Mouse (Mus musculus): ENCODE data around the gene Fstl4.

Gene Fstl4

DNA sequence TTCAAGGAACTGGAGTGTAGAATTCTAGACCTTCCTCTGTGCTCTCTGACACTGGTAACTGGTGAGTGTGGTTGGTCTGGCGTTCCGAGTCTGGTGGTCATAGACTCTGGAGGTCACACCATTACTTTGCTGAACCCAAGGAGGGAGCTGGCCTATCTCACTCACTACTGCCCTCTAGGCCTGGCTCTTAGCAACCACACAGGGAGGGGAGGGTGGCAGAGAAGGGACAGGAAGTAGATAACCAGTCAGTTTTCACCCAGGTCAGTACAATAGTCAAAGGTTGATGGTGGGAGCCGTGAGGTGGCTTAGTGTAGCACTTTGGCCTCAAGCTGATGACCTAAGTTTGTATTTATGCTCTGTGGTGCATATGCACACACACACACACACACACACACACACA, 255.1 kb downstream of the Fstl4 start:
- in situ Hi-C loops (cut with MboI, MseI) = no loop called here

DNA sequence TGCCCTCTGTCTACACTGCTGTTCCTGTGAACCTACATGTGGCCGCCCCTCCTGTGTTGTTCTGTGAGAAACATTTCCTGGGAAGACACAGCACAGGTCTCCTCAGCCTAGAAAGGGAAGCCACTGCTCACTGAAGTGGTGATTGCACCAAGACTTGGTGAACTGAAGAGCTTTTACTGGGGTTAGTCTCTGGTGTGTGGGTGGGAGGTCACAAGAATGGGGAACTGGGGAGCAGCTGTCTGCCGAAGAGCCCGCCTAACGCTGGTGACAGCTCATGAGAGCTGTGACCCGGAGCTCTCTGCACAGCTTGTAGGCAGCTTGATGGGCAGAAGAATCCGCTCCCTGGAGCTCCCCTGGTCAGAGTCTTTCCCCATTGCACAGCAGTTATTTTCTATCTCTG, 260.0 kb downstream of the Fstl4 start:
- in situ Hi-C loops (cut with MboI, MseI) = no loop called here

- in situ Hi-C loops (cut with MboI, MseI) = no loop called here
Measured at GRCm38 (mm10) chr11:53025686-53026085, 261.3 kb downstream of the Fstl4 start.

DNA sequence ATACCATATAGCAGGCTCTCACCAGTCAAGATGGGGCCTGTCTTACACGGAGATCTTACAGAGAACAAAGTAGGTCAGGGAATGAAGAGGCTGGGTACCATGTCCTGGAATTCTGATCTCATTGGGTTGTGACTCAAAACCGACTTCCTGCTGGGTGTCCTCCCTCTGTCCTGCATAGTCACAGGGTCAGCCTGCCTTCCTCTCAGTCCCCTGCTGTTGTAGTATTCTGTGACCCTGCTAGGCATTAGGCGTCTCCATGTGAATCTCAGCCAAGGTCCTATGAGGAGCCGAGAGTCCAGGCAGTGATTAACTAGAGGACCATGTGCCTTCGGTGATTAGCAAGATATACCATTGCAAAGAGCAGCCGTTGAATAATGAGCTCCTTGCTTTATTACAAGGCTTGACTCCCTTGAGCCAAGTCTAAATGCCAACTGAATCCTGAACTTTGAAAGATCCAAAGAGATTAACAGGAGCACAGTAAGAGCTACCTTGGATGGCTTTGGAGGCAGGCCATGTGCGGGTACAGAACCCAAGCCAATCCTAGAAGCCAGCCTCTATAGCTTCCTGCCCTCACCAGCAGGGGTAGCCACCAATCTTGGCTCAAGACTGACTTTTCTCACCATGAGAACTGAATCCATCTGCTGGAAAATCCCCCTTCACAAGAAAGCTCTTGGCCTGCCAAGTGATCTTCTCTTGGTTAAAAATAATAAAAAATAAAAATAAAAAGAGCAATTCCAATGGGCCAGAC, 264.2 kb downstream of the Fstl4 start:
- in situ Hi-C loops (cut with MboI, MseI) = no loop called here

DNA sequence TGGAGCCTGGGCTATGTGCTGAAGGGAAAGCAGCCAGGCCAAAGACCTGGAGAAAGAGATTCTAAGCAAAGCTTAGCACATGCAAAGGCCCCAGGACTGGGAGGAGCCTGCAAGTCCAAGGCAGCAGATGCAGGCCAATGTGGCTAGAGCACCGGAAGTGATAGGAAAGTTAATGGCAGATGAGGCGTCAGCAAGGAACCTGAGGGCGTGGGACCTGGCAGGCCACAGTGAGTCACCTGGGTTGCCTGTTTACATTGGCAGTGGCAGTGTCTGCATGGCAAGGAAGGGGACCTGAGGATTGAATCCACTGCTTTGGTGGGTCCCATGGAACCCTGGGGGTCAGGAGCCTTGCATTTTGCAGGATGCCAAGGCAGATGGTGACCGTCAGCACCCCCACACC, 267.3 kb downstream of the Fstl4 start:
- in situ Hi-C loops (cut with MboI, MseI) = no loop called here

DNA sequence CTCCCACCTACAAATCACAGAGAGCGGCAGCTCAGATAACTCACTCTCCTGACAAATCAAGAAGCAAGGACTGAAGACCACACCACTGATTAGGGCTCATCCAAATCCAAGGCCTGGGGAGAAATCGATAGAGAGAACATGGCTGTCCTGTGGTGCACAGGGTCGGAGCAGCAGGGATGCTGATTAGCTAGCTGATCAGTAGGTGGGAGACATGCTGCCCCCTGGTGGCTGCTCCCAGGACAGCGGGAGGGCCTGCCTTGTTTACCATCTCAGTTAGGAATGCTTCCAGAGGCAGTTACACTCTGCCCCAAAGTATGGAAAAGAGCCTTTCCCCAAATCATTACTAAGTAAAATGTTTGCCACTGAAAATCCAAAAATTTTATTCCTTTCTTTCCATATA, 267.9 kb downstream of the Fstl4 start:
- in situ Hi-C loops (cut with MboI, MseI) = no loop called here

- in situ Hi-C loops (cut with MboI, MseI) = no loop called here
Measured at GRCm38 (mm10) chr11:53035414-53035813, 271.0 kb downstream of the Fstl4 start.

DNA sequence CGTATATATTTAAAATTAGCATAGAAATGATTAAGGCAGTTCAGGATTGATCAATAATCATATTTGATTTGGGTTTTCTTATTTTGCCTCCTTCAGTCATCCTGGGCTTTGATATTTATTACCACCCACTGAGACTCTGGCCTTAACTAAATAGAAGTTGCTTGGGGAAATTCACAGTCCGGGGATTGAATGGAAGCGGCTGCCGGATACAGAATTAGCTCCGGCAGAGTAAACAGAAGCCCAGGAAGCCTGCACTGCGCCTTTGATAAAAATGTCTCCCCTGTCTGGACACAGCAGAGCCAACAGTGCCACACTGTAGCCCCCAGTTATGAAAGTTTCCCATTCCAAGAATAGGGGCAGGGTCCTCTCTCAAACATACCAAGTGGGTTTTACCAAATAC, 282.4 kb downstream of the Fstl4 start:
- in situ Hi-C loops (cut with MboI, MseI) = no loop called here

DNA sequence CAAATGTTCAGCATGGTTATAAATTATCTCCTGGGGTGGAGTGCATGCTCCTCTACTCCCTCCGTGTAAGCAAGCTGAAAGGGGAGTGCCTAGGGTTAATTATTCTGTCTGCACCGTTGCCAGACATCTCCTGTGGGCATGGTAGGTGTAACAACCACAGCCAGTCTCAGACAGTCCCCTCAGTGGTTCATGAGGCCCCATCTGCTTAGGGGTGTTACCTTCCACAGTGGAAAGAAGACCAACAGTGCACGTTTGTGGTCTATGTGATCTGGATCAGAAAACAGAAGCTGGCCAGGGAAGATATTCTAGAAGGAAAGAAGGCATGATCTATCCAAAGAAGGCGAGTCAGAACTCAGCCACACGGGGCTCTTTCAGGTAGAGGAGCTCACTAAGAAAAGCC, 289.7 kb downstream of the Fstl4 start:
- in situ Hi-C loops (cut with MboI, MseI) = no loop called here

GRCm38 (mm10) chr11:53055896-53056295, 291.5 kb downstream of the Fstl4 start:
- in situ Hi-C loops (cut with MboI, MseI) = no loop called here

GRCm38 (mm10) chr11:53056781-53057180, 292.3 kb downstream of the Fstl4 start:
- in situ Hi-C loops (cut with MboI, MseI) = no loop called here

- in situ Hi-C loops (cut with MboI, MseI) = no loop called here
Measured at GRCm38 (mm10) chr11:53057821-53058553, 293.6 kb downstream of the Fstl4 start.

DNA sequence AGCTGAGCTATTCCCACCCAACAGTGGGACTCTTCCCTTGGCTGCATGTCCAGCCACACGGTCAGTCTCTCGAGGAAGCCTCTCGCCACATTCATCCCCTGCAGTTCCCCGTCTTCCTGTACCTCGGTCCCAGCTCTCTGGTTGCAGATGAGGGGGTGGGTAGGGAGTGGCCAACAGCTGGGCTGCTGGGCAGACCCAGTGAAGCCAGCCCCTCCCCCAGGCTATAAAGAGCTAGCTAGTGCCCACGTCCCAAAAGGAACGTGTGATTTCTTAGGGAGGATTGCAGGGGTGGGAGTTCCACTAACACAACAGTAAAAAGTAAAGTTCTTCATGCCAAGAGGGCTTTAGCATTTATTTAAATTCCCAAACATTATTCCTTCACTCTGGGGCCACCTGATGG, 294.1 kb downstream of the Fstl4 start:
- in situ Hi-C loops (cut with MboI, MseI) = no loop called here

- in situ Hi-C loops (cut with MboI, MseI) = no loop called here
Measured at GRCm38 (mm10) chr11:53067699-53068478, 303.5 kb downstream of the Fstl4 start.

DNA sequence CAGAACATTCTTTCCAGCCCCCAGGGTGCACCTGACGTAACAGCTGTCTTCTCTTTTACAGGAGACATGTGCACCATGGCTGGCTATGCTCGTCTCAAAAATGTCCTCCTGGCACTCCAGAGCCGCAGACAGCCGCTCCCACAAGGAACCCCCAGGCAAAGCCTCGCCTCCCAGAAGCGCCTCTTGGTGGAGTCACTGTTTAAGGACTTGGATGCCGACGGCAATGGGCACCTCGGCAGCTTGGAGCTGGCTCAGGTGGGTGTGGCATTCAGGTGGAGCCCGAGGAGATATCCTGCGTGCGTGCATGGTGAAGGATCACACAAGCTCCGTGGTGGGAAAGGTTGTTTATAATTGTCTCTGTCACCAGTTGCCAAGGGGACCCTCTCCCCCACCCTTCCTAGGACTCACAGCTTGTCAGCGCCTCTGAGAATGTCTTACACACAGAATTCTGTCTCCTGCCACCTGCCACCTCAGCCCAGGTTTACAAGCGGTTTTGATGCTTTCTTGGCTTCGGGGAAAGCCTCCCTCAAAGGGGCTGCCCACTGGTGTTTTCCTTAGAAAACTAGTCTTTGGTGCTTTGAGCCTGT, 304.1 kb downstream of the Fstl4 start:
- in situ Hi-C loops (cut with MboI, MseI) = no loop called here

DNA sequence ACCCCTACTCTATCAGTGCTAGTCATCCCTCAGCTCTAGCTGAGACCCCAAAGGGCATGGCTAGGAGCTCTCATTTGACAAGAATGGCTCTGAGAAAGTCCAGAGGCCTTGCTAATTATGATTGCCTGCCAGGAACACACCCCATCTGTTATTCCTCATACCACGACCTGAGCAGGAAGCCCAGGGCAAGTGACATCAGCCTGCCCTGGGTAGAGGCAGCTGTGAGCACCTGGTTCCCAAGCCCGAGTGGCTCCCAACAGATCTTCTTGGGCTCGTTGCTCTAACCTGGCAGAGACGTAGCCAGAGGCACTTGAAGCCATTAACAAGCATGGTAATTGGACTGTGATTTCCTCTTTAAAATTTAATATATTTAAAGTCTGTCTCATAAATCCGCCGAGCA, 305.3 kb downstream of the Fstl4 start:
- in situ Hi-C loops (cut with MboI, MseI) = no loop called here

- in situ Hi-C loops (cut with MboI, MseI) = no loop called here
Measured at GRCm38 (mm10) chr11:53071602-53072001, 307.2 kb downstream of the Fstl4 start.

DNA sequence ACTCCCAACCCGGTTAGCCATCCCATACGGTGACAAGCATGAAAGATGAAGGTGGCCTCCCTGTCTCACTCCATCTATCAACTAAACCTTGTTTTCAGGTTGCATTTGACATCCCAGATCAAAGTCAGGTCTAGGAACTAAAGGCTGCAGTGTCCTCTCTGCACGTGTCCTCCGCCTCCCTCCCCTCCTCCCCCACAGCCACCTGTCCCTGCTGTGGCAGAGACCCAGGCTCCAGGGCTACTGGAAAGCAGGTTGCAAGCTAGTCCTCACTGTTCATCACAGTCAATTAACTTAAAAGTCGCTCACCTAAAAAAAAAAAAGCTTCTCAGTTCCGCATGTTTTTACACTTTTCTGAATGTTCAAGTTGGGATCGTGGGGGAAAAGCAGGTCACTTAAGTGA, 313.2 kb downstream of the Fstl4 start:
- in situ Hi-C loops (cut with MboI, MseI) = no loop called here

DNA sequence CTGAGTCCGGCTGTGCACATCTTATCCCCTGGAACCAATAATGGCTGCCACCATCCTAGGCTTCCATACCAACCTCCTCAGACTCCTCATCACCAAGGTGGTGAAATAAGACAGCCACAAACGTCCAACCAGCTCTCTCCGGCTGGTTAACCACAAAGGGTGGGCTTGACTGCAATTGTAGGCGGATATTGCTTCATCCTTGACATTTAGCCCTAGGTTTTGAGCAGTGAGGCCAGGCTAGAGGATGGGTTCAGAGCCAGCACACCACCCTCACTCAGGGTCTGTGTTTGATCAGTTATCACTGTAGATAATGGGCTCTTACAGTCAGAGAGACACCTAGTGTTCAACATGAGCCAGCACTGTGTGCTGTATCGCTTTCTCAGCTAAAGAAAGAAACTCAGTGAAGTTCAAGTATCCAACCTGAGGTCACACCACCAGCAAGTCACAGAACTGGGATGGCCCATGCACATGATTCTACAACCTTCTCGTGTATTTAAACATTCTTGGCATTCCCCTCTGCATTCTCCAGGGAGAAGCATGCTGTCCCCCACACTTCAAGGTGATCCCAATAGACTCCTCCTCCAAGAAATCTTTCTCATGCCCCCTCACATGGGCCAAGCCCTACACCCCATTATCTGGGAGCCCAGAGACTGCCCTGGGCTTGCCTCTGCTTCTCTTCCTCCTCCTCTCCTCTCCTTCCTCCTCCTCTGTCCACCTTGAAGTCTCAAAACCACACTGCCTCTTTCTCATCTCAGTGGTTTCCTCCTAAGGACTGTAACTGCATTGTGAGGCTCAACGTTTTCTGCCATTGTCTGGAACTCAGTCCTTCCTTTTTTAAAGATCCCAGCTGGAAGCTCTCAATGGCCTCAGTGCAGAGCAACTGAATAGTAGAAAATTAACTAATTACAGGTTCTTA, 314.2 kb downstream of the Fstl4 start:
- in situ Hi-C loops (cut with MboI, MseI) = no loop called here

DNA sequence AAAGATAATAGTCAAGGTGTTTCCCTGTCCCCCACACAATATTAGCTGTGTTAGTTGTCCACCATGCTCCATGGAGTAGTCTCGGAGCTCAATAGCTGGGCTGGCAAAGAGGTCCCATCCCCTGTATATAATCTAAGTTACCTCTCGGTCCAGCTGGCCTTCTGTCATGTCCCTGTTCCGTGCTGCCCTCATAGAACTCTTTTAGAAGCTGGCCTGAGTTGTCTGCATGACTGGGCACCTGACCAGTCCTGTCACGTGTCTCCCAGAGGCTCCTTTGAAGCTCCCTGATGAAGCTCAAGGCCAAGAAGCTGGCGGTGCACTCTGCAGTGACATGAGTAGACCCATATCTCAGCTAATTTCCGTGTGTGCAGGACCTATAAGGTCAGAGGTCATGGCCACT, 316.9 kb downstream of the Fstl4 start:
- in situ Hi-C loops (cut with MboI, MseI) = loop anchor here (5.0 kb wide), 1 partner anchor 171 kb away; no protein-coding TSS in a partner anchor

- in situ Hi-C loops (cut with MboI, MseI) = no loop called here
Measured at GRCm38 (mm10) chr11:53085367-53085766, 320.9 kb downstream of the Fstl4 start.
